Mouse (Mus musculus): ENCODE data around the gene Pole4.
A peak's percentile ranks its signal among the peaks of the same experiment; 100 is the strongest.
"Not testable (repeated sequence)": the region's sequence is repeated elsewhere in the genome, so short reads cannot be mapped to it uniquely, and the experiment has no call there.

Pole4 gene

DNA sequence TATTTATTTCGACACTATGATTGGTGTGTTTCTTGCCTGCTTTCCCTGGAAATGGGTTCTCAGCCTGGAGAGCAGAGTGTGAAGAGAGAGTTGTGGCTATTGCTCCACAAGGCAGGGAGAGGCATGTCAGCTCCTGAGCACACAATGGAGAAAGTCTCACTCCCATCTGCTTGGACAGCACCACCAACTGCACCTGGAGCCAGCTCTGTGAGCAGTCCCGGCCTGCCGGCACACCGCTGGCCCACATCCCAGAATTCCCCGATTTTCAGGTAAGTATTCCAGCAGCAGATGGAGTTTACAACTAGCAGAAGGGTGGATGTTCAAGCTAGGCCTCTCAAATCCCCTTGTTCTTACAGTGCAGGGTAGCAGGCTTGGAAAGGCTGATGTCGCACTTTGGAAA is 10.1 kb upstream of the Pole4 start:
- no peak for DNase-seq (ENCODE audit: inconsistent ontology term)

GRCm38 (mm10) chr6:82714841-82715240 is 9.7 kb upstream of the Pole4 start:
- no peak for DNase-seq (ENCODE audit: inconsistent ontology term)

DNA sequence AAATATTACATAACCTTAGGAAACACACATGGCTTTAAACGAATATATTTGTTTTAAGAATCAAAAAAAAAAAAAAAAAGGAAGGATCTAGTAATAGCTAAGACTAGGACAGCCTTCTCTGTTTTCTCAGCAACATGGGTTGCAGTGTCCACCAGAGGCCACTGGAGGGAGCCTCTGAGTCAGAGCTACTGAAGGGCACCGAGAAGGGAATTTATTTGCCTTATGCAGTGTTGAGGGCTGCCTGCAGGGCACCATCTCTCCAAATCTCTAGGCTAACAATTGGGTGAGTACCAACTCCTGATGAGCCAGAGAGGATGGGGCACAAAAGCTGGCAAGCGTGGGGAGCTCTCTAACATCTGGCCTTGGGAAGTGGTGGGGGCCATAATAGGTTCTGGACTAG is 9.1 kb upstream of the Pole4 start:
- DNase-seq (ENCODE audit: inconsistent ontology term) = peak; percentile 61

- DNase-seq (ENCODE audit: inconsistent ontology term) = no peak
Measured at GRCm38 (mm10) chr6:82707742-82708141, 2.6 kb upstream of the Pole4 start.

DNA sequence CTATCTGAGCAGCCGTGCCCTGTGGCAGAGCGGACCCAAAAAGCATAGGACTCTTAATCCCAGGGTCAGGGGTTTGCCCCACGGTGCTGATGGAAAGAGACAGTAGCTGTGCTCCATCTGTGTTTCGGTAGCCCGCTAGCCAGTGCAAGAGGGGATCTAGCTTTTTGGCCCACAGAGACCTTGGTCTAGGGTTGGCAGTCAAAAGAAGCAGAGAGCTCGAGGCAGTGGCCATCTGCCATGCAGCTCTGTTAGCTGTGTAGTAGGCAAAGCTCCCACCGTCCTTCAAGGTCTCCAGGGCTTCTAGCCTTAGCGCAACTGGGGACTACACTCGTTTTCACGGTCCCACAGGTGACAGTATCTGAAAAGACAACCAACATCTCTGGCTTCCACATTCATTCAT is 2.1 kb upstream of the Pole4 start:
- DNase-seq (ENCODE audit: inconsistent ontology term) = no peak

DNA sequence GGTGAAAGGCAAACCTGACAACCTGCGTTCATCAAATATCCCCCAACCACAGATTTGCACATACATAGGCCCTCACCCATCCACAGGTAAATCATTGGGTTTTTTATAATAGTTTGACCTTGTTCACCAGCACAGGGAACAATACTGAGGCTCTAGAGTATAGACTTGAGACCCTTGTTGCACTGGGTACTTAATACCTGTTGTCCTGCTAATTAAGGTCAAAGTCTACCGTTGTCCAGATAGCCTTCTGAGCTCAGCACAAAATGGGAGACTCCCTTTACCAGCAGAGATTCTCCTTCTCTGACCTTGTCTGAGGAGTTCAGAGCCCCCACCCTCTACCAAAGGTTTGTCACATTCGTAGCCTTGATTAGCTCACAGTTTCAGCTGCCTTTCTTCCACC is 1.5 kb downstream of the Pole4 start:
- DNase-seq (ENCODE audit: inconsistent ontology term) = no peak

GRCm38 (mm10) chr6:82702593-82703017 is 2.6 kb downstream of the Pole4 start:
- DNase-seq (ENCODE audit: inconsistent ontology term) = peak; percentile 83

DNA sequence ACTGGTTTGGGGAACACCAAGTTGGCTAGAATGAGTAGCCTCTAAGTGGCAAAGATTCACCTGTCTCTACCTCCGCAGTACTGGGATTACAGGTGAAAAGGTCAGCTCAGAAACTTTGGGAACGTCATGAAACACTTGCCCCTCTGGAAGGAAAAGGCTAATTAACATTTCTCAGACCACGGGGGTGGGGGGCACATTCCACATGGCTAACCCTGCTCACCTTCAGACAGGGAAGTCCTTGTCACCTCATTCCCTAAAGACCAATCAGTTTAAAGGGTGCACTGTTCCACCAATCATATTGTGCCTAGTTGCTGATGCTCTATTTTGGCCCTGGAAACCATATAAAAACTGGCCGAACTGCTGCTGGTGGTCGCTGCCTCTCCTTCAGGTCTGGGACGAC is 3.9 kb downstream of the Pole4 start:
- no peak for DNase-seq (ENCODE audit: inconsistent ontology term)

DNA sequence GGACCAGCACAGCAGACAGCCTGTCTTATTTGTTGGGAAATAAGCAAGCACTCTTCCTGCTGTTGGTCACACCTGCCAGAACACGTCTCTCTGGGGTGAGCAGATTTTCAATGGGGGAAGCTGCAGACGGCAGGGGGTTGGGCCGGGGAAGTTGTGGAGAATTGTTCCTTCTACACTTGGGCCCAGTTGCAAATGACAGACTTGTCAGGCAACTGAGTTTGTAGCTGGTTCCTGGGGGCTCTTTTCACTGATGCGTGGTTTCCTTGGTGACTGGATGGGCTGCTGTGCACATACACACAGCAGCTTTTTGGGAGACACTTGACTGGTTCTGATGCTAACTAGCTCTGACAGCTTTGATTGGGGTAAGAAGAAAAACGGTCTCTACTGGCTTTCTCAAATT is 5.3 kb downstream of the Pole4 start:
- no peak for DNase-seq (ENCODE audit: inconsistent ontology term)

DNA sequence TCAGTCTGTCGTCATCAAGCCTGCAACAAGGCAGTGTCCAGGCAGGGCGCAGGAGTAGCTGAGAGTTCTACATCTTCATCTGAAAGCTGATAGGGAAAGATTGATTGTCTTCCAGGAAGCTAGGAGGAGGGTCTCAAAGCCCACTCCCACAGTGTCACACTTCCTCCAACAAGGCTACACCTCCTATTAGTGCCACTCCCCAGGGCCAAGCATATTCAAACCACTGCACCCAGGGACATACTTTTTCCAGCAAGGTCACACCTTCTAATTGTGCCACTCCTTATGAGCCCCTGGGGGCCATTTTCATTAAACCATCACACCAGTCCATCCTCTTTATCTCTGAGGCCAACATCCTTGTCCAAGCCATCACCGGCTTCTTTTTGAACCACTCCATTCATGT is 8.4 kb downstream of the Pole4 start:
- DNase-seq (ENCODE audit: inconsistent ontology term) = no peak

- no peak for DNase-seq (ENCODE audit: inconsistent ontology term)
Measured at GRCm38 (mm10) chr6:82694668-82695067, 10.5 kb downstream of the Pole4 start.

- DNase-seq (ENCODE audit: inconsistent ontology term) = no peak
Measured at GRCm38 (mm10) chr6:82689474-82689873, 15.7 kb downstream of the Pole4 start.

- DNase-seq (ENCODE audit: inconsistent ontology term) = not testable (repeated sequence)
Measured at GRCm38 (mm10) chr6:82688586-82688985, 16.6 kb downstream of the Pole4 start.

DNA sequence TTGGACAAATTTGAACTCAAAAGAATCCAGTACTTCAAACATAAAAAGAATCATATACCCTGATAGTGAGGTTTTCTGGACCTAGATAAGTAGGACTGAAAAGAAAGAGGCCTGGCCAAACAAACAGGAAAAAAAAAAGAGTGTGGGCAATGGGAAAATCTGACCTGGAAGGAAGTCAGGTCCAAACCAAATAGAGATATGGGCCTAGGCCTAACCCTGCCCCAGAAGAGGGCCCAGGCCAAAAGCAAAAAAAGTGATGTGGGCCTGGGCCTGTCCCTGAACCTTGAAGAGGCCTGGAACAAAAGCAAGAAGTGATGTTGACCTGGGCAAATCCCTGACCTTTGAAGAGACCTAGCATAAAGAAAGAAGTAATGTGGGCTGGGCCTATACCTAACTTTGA is 21.0 kb downstream of the Pole4 start:
- DNase-seq (ENCODE audit: inconsistent ontology term) = no peak

DNA sequence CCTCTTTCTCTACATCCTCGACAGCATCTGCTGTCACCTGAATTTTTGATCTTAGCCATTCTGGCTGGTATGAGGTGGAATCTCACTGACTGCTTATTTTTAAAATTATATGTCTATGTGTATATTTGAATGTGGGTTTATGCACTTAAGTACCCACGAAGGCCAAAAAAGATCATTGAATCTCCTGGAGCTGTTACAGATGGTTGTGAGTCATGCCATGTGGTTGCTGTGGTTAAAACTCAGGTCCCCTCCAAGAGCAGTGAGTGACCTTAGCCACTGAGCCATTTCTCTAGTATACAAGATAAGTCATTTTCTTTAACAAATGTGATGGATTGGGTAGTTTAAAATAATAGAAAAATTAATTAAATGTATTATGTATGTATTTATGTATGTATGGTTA is 25.9 kb downstream of the Pole4 start:
- DNase-seq (ENCODE audit: inconsistent ontology term) = not testable (repeated sequence)

- not testable (repeated sequence) for DNase-seq (ENCODE audit: inconsistent ontology term)
Measured at GRCm38 (mm10) chr6:82677629-82678028, 27.5 kb downstream of the Pole4 start.

GRCm38 (mm10) chr6:82666480-82666879 is 38.7 kb downstream of the Pole4 start:
- DNase-seq (ENCODE audit: inconsistent ontology term) = no peak

DNA sequence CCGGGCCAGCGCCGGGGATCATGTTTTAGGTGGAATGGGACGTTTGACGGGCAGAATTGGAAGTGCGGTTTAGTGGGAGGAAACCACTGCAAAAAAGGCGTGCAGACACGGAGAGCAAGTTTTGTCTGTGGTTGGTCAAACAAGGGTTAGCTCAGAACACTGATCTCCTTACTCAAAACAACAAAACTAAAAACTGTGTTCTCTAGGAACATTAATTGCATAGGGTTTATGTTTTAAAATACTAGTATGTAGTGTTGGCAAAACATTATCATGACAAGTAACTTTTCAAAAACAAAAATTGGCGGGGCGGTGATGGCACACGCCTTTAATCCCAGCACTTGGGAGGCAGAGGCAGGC is 52.0 kb downstream of the Pole4 start:
- no peak for DNase-seq (ENCODE audit: inconsistent ontology term)

GRCm38 (mm10) chr6:82652521-82653168 is 52.5 kb downstream of the Pole4 start:
- DNase-seq (ENCODE audit: inconsistent ontology term) = peak; percentile 98

GRCm38 (mm10) chr6:82649096-82649495 is 56.1 kb downstream of the Pole4 start:
- no peak for DNase-seq (ENCODE audit: inconsistent ontology term)

- DNase-seq (ENCODE audit: inconsistent ontology term) = no peak
Measured at GRCm38 (mm10) chr6:82647940-82648655, 57.1 kb downstream of the Pole4 start.

DNA sequence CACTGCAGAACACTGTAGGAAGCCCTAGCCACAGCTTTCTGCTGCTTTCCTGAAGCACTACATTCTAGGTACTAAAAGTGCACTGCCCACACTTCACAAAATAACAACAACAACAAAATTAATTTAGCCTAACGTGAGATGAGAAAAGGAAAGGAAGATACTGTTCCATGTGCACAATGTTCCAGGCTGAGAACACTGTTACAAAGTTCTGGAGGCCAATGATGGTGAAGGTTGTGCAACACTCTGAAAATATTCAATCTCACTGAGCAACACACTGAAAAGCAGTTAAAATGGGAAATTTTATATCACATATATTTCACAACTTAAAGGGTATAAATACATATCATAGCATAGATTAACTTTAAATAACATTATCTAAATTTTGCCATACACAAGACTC is 58.2 kb downstream of the Pole4 start:
- no peak for DNase-seq (ENCODE audit: inconsistent ontology term)

- no peak for DNase-seq (ENCODE audit: inconsistent ontology term)
Measured at GRCm38 (mm10) chr6:82640046-82640445, 65.1 kb downstream of the Pole4 start.

DNA sequence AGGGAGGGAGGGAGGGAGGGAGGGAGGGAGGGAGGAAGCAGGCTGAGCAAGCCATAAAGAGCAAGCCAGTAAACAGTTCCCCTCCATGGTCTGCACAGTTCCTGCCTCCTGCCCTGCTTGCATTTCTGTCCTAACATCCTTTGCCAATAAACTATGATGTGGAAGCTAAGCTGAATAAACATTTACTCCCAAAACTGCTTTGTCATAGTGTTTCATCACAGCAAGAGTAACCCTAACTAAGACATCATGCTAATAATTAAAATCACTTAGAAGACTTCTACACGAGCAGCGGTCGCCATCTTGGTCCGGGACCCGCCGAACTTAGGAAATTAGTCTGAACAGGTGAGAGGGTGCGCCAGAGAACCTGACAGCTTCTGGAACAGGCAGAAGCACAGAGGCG is 79.8 kb downstream of the Pole4 start:
- not testable (repeated sequence) for DNase-seq (ENCODE audit: inconsistent ontology term)

All from Muller cell, postnatal 12 days (primary cell).